Mouse (Mus musculus) lung, postnatal 4 days (tissue): ENCODE data around the gene Gm20815.
"Not testable (repeated sequence)": the region's sequence is repeated elsewhere in the genome, so short reads cannot be mapped to it uniquely, and the experiment has no call there.

Experiments used
- DNase-seq, 2 experiments: peaks; one replicate each; pipeline ENCODE4 v3.0.0; 2021

Gene Gm20815

DNA sequence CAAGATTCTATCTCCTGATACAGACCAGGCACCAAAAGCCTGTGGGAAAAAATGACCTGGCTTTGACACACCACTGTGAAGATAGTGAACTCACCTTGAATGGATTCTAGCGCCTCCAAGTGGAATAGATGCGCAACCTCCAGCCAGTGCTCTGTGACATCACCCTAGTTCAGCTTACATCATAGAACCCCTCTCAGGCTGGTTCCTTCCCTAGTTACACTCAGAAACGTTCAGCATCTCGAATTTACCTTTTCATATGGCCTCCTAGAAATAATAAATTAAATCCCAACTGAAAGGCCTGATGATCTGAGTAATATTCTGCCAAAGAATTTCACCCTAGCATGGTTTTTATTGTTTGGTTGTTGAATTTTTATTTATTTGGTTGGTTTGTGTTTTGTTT, at the start of gene Gm20815:
Gene Gm20815, minus strand, starts transcription at position 101 of the 400 bp plus-strand sequence.
- DNase-seq: not testable (repeated sequence)
